Mouse (Mus musculus) limb, embryonic 14.5 days (tissue): ENCODE data around the gene Ubxn6. TPM values are rescaled to one million over a fixed set of nuclear protein-coding genes. Genes with fewer than 3 reads are reported as not detected.

Experiments
- ATAC-seq: fragments of 200-750 bp; cut with Nextera tagmentation; 2 replicates; pipeline ENCODE4 v1.8.0; 2017; ENCODE audit warnings: low read depth, moderate number of reproducible peaks, moderate TSS enrichment; ENCODE audit not compliant: low FRiP score
- DNase-seq: peaks from one replicate; pipeline ENCODE4 v3.0.0-alpha.2; 2015; ENCODE audit warnings: low spot score
- H3K27ac ChIP-seq: fragments of 300-500 bp; sonication (generic); replicated peaks from 2 replicates; pipeline ENCODE4 v1.5.1; 2014; ENCODE audit warnings: low read depth, mild to moderate bottlenecking, low read length, moderate library complexity, mixed read lengths
- H3K27me3 ChIP-seq: fragments of 300-500 bp; sonication (generic); 2 replicates; pipeline ENCODE4 v1.6.1; 2014; ENCODE audit warnings: low read length, mixed read lengths; ENCODE audit not compliant: control insufficient read depth, insufficient read depth
- H3K36me3 ChIP-seq: fragments of 300-500 bp; sonication (generic); 2 replicates; pipeline ENCODE4 v1.6.1; 2014; ENCODE audit warnings: mild to moderate bottlenecking, low read length, moderate library complexity, mixed read lengths; ENCODE audit not compliant: control insufficient read depth, insufficient read depth
- H3K4me1 ChIP-seq: fragments of 300-500 bp; sonication (generic); 2 replicates; pipeline ENCODE4 v1.6.1; 2014; ENCODE audit warnings: antibody characterized with exemption, low read length, mixed read lengths; ENCODE audit not compliant: control insufficient read depth, insufficient read depth
- H3K4me2 ChIP-seq: fragments of 300-500 bp; sonication (generic); replicated peaks from 2 replicates; pipeline ENCODE4 v1.6.1; 2014; ENCODE audit warnings: low read depth, mild to moderate bottlenecking, low read length, moderate library complexity; ENCODE audit not compliant: severe bottlenecking
- H3K4me3 ChIP-seq: fragments of 300-500 bp; sonication (generic); replicated peaks from 2 replicates; pipeline ENCODE4 v1.5.1; 2014; ENCODE audit warnings: low read length
- H3K9ac ChIP-seq: fragments of 300-500 bp; sonication (generic); 2 replicates; pipeline ENCODE4 v1.6.1; 2014; ENCODE audit warnings: mild to moderate bottlenecking, low read depth, low read length, moderate library complexity; ENCODE audit not compliant: severe bottlenecking
- H3K9me3 ChIP-seq: fragments of 300-500 bp; sonication (generic); 2 replicates; pipeline ENCODE4 v1.6.1; 2016; ENCODE audit warnings: low read length; ENCODE audit not compliant: control insufficient read depth
- POLR2A ChIP-seq: fragments of 200-500 bp; IDR thresholded peaks from 2 replicates; pipeline ENCODE4 v1.8.0; 2012; ENCODE audit warnings: inconsistent platforms, mild to moderate bottlenecking, moderate library complexity, borderline replicate concordance; ENCODE audit not compliant: insufficient read depth, insufficient read length; ENCODE audit errors: extremely low read depth
- WGBS: fragments of 180-500 bp; shearing (Covaris S2); extraction: QIAGEN DNeasy Blood & Tissue Kit; methylation state at CpG from one replicate; pipeline ENCODE4 v1.1.7; 2014; 5-methylcytosine and 5-hydroxymethylcytosine counted together
- polyA plus RNA-seq, 2 experiments: library from polyadenylated mRNA; depleted of rRNA in 1 of 2; stranded (reverse) in 1 of 2; unstranded in 1 of 2; fragments of >200 nt; fragmentation: Nextera tagmentation in 1 of 2; extraction: Ambion mirVana in 1 of 2; gene quantifications; 2 replicates each; pipeline versions ENCODE4 v1.2.1 to v1.2.3; 2012 to 2014

Gene Ubxn6
- polyA plus RNA-seq, 2 experiments, result 36.4 to 61.9 TPM

GRCm38 (mm10) chr17:56102158-56102557, 27.3 kb upstream of the Ubxn6 start:
- Histone ChIP-seq H3K4me2 (no peak overlapping the region), H3K27ac (no peak overlapping the region), H3K4me1 (no peaks in the 10 kb centered on the region), H3K36me3 (peaks cover 64% of the 10 kb centered on the region), H3K9me3 (no peaks in the 10 kb centered on the region), H3K4me3 (no peak overlapping the region), H3K9ac (no peak overlapping the region), H3K27me3 (no peaks in the 10 kb centered on the region)
- ATAC-seq (no peak), DNase-seq (no peak)
- WGBS, result 88% methylated on average over 5 of the region's 5 CpGs
- TF ChIP-seq POLR2A, result no peak

- no peak overlapping the region for H3K4me3 ChIP-seq
- ATAC-seq (no peak), DNase-seq (no peak)
- H3K4me2 ChIP-seq, result no peak overlapping the region
- 94% methylated on average over 3 of the region's 3 CpGs for WGBS
- no peaks in the 10 kb centered on the region for H3K27me3 ChIP-seq
- no peak for TF ChIP-seq POLR2A
- H3K9ac ChIP-seq, result no peak overlapping the region
- no peaks in the 10 kb centered on the region for H3K9me3 ChIP-seq
- H3K4me1 ChIP-seq, result no peaks in the 10 kb centered on the region
- H3K36me3 ChIP-seq, result peaks cover 77% of the 10 kb centered on the region
- H3K27ac ChIP-seq, result no peak overlapping the region
These were observed 26.0 kb upstream of the Ubxn6 start for GRCm38 (mm10) chr17:56100811-56101210.

DNA sequence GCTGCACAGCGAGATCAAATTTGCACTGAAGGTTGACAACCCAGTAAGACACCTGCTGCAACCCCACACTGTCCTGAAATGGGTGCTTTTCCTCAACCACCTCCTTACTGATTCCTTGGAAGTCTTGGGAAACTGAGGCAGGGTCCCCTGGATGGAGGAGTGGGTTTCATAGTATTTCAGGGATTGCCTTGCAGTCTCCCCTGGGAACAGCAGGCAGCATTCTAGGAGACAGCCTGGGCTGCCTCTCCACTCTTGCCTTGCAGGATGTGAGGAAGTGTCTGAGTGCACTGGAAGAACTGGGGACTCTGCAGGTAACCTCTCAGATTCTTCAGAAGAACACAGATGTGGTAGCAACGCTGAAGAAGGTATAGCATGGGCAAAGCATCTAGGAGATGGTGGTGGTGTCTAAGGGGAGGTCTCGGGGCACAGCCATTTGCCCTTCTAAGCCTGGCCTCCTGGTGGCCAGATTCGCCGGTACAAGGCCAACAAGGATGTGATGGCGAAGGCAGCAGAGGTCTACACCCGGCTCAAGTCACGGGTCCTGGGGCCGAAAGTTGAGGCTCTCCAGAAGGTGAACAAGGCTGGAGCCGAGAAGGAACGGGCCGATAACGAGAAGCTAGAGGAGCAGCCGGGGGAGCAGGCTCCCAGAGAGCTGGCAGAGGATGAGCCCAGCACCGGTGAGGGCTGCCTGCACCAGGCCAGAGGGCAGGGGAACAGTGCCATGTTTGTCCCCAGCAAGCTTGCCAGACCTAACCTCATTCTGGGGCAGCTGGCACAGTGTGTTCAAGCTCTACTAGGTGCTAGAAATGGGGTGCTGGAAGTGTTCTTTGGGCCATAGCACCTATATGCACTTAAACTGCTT, 24.1 kb upstream of the Ubxn6 start:
- WGBS, result 91% methylated on average over 15 of the region's 15 CpGs
- H3K9ac ChIP-seq, result no peak overlapping the region

DNA sequence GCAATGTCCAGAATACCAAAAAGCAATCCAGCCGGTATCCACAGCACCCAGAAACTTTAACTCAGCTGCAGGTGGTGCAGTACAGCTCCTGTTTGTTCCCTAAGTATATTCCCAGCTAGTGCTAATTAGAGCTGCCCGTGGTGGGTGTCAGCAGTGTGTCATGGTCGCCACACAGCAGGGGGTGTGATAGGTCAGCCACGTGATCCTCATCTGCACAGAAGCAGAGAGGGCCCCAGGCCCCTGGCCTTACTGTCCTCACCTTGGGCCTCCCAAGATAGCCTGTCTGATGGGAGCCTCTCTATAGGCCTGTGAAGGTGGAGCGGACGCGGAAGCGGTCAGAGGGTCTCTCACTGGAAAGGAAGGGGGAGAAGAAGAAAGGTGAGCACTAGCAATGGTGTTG, 23.4 kb upstream of the Ubxn6 start:
- Histone ChIP-seq H3K27ac (no peak overlapping the region), H3K9ac (no peak overlapping the region), H3K4me2 (no peak overlapping the region), H3K4me3 (no peak overlapping the region), H3K36me3 (peaks cover 85% of the 10 kb centered on the region), H3K4me1 (no peaks in the 10 kb centered on the region), H3K9me3 (no peaks in the 10 kb centered on the region), H3K27me3 (no peaks in the 10 kb centered on the region)
- ATAC-seq (no peak; the same call in 1 of the 2 replicates), DNase-seq (no peak)
- no peak for TF ChIP-seq POLR2A
- WGBS, result 91% methylated on average over 8 of the region's 8 CpGs

More for the DNA sequence above, 24.1 kb upstream of the Ubxn6 start:
- no peak for DNase-seq
- no peaks in the 10 kb centered on the region for H3K4me1 ChIP-seq
- no peaks in the 10 kb centered on the region for H3K9me3 ChIP-seq
- H3K27me3 ChIP-seq, result no peaks in the 10 kb centered on the region
- no peak for ATAC-seq
- no peak overlapping the region for H3K4me2 ChIP-seq
- TF ChIP-seq POLR2A, result no peak
- H3K27ac ChIP-seq, result no peak overlapping the region
- H3K36me3 ChIP-seq, result peaks cover 86% of the 10 kb centered on the region
- H3K4me3 ChIP-seq, result no peak overlapping the region

- no peaks in the 10 kb centered on the region for H3K4me1 ChIP-seq
- H3K9ac ChIP-seq, result no peak overlapping the region
- 92% methylated on average over 12 of the region's 12 CpGs for WGBS
- H3K36me3 ChIP-seq, result peaks cover 81% of the 10 kb centered on the region
- no peaks in the 10 kb centered on the region for H3K27me3 ChIP-seq
- ATAC-seq (no peak), DNase-seq (no peak)
- H3K9me3 ChIP-seq, result no peaks in the 10 kb centered on the region
- no peak overlapping the region for H3K27ac ChIP-seq
- TF ChIP-seq POLR2A, result no peak
- H3K4me3 ChIP-seq, result no peak overlapping the region
- H3K4me2 ChIP-seq, result no peak overlapping the region
These were observed 22.1 kb upstream of the Ubxn6 start for GRCm38 (mm10) chr17:56096883-56097282.

DNA sequence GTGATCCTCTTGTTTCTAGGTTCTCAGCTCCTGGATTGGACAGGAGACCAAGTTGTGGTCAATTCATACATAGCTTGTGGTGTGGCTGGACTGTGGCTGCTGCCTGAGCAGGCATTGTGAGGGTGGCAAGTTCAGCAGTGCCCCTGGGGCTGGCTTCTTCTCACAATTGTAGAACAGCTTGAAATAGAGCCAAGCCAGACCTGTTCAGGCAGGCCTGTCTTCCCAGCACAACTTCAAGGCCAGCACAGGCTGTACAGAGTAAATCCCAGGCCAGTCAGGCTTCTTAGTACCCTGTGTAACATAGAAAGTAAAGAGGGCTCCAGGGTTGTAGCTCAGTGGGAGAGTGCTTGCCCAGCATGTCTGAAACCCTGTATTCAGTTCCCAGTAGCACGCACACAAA, 18.0 kb upstream of the Ubxn6 start:
- H3K27me3 ChIP-seq, result no peaks in the 10 kb centered on the region
- 69% methylated on average over 1 of the region's 1 CpGs for WGBS
- H3K4me3 ChIP-seq, result no peak overlapping the region
- no peak overlapping the region for H3K4me2 ChIP-seq
- H3K36me3 ChIP-seq, result peaks cover 70% of the 10 kb centered on the region
- DNase-seq (peak; percentile 23), ATAC-seq (no peak)
- H3K9me3 ChIP-seq, result no peaks in the 10 kb centered on the region
- H3K9ac ChIP-seq, result no peak overlapping the region
- H3K4me1 ChIP-seq, result no peaks in the 10 kb centered on the region
- no peak for TF ChIP-seq POLR2A
- H3K27ac ChIP-seq, result no peak overlapping the region
